Mouse (Mus musculus) mammary gland, adult 2 months (tissue): ENCODE measurements around the gene Vstm2l. TPM values are rescaled to one million over a fixed set of nuclear protein-coding genes. Genes with fewer than 3 reads are reported as not detected.

ENCODE experiments used
- polyA plus RNA-seq: library from polyadenylated mRNA; depleted of rRNA; stranded (reverse); fragments of >200 nt; gene quantifications from 2 replicates; pipeline ENCODE4 v1.2.3, GENCODE M21; 2012; ENCODE audit warnings: low replicate concordance; rRNA removed

The Vstm2l gene
- not detected in 2 replicates for polyA plus RNA-seq

DNA sequence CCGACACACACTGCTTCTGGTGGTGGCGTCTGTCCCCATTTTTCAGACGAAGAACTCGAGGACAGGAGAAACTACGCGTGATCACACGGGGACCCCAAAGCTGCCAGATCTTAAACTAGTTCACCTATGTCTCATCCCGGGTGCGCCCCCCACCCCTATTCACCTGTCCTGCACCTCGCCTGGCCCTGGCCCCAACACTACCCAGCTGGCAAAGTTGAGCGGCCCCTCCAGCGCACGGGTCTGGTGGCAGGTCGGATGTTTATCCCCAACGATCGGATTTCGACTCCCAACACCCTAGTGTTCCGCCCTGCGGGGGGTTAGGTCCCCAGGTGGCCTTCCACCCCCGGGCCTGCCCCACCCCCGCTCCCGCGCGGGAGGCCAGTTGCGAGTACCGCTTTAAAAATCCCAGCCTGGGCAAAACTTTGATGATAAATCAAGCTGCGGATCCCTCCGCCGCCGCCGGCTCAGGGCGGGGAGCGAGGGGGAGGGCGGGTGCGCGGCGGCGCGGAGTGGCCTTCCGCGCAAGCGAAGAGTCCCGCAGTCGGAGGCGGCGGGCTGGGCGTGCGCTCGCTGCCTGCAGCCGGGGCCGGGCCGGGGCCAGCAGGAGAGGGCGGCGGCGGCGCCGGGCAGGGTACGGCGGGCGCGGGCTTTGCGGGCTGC lies at the start of gene Vstm2l:
Gene Vstm2l (plus strand): TSS at position 549 of the 660 bp plus-strand sequence.

Other genes with a start within 250 kb of the Vstm2l start
- gene Ctnnbl1, start 177.3 kb upstream of the Vstm2l start, polyA plus RNA-seq, result 25.3 and 30.9 TPM in 2 replicates
- gene Tti1, start 113.8 kb downstream of the Vstm2l start, polyA plus RNA-seq, result 17.4 and 24.9 TPM in 2 replicates
- gene Rprd1b, start 113.8 kb downstream of the Vstm2l start, polyA plus RNA-seq, result 19.8 and 28.0 TPM in 2 replicates
- 362 and 382 TPM in 2 replicates for gene Tgm2, start 231.8 kb downstream of the Vstm2l start, polyA plus RNA-seq